Mouse (Mus musculus) gastrocnemius, adult 8-10 months (tissue): ENCODE measurements at regions not wholly inside any gene's neighbourhood (a gene's known extent, or its start where the extent isn't known, plus 50 kb on each side); places are given as distances from the start of the nearest gene placed in this dataset.
"Not testable (repeated sequence)": the region's sequence is repeated elsewhere in the genome, so short reads cannot be mapped to it uniquely, and the experiment has no call there.

Experiments
- DNase-seq, 2 experiments: peaks; one replicate each; pipeline ENCODE4 v3.0.0; 2022; ENCODE audit warnings: low spot score in 2 of 2

- DNase-seq, result no peak
Observed at GRCm38 (mm10) chr14:102805936-102806923, 176.2 kb downstream of the Kctd12 start.

GRCm38 (mm10) chr14:102795676-102796075 lies 186.8 kb downstream of the Kctd12 start:
- DNase-seq, result no peak

- DNase-seq, result no peak
Observed at GRCm38 (mm10) chr14:102794898-102795297, 187.5 kb downstream of the Kctd12 start.

GRCm38 (mm10) chr14:102793753-102794152 lies 188.7 kb downstream of the Kctd12 start:
- DNase-seq, result no peak

- no peak for DNase-seq
Observed at GRCm38 (mm10) chr14:102790916-102791315, 191.5 kb downstream of the Kctd12 start.

GRCm38 (mm10) chr14:102782227-102782626 lies 200.2 kb downstream of the Kctd12 start:
- DNase-seq, result no peak

- peak; percentile 6 to 11 for DNase-seq
Observed at GRCm38 (mm10) chr14:102769716-102770115, 212.7 kb downstream of the Kctd12 start.

GRCm38 (mm10) chr14:102748687-102749086 lies 233.8 kb downstream of the Kctd12 start:
- no peak for DNase-seq

- no peak for DNase-seq
Observed at GRCm38 (mm10) chr14:102742331-102742730, 240.1 kb downstream of the Kctd12 start.

GRCm38 (mm10) chr14:102736656-102737055 lies 245.8 kb downstream of the Kctd12 start:
- no peak for DNase-seq

- not testable (repeated sequence) for DNase-seq
Observed at GRCm38 (mm10) chr14:102733718-102734117, 248.7 kb downstream of the Kctd12 start.

- no peak for DNase-seq
Observed at GRCm38 (mm10) chr14:102731746-102732145, 250.7 kb downstream of the Kctd12 start.

GRCm38 (mm10) chr14:102722633-102723032 lies 259.8 kb downstream of the Kctd12 start:
- no peak for DNase-seq

- DNase-seq, result no peak
Observed at GRCm38 (mm10) chr14:102718558-102718957, 263.9 kb downstream of the Kctd12 start.

- no peak for DNase-seq
Observed at GRCm38 (mm10) chr14:102712600-102712999, 269.8 kb downstream of the Kctd12 start.

GRCm38 (mm10) chr14:102706704-102707336 lies 275.6 kb downstream of the Kctd12 start:
- DNase-seq, result no peak

- DNase-seq, result no peak
Observed at GRCm38 (mm10) chr14:102701108-102701507, 281.3 kb downstream of the Kctd12 start.

- DNase-seq, result no peak
Observed at GRCm38 (mm10) chr14:102700457-102700856, 282.0 kb downstream of the Kctd12 start.

- DNase-seq, result no peak
Observed at GRCm38 (mm10) chr14:102699015-102699414, 283.4 kb downstream of the Kctd12 start.

- no peak for DNase-seq
Observed at GRCm38 (mm10) chr14:102686791-102687190, 295.6 kb downstream of the Kctd12 start.

- no peak for DNase-seq
Observed at GRCm38 (mm10) chr14:102676582-102676981, 305.9 kb downstream of the Kctd12 start.

- DNase-seq, result no peak
Observed at GRCm38 (mm10) chr14:102674635-102675034, 307.8 kb downstream of the Kctd12 start.
